Mouse (Mus musculus) bone marrow macrophage, adult 2 months (primary cell): ENCODE results near the gene Celf6.

ENCODE experiments used
- CTCF ChIP-seq: IDR thresholded peaks from 2 replicates; pipeline ENCODE4 v1.5.1; 2012; ENCODE audit warnings: low read depth, mild to moderate bottlenecking, low read length, moderate library complexity
- POLR2A ChIP-seq: IDR thresholded peaks from 2 replicates; pipeline ENCODE4 v1.6.1; 2012; ENCODE audit warnings: mild to moderate bottlenecking, low read depth, low read length, borderline replicate concordance

GRCm38 (mm10) chr9:59577401-59577800 is 316 bp upstream of the Celf6 start:
- TF ChIP-seq CTCF = no peak
- no peak for TF ChIP-seq POLR2A
